Mouse (Mus musculus) left cerebral cortex, postnatal 36 days (tissue): ENCODE data around the gene Coro2b. TPM values are rescaled to one million over a fixed set of nuclear protein-coding genes. Genes with fewer than 3 reads are reported as not detected.

Experiments used
- DNase-seq, 2 experiments: peaks; one replicate each; pipeline ENCODE4 v3.0.0; 2021 to 2022; ENCODE audit warnings: low spot score in 2 of 2, mixed read lengths in 1 of 2
- intact Hi-C: fragments of 180-260 bp; cut with DNase I; formaldehyde crosslinking; loops from one replicate; pipeline ENCODE4 v1.15.1; 2025
- total RNA-seq, 2 experiments: library from RNA; stranded (reverse); gene quantifications; 2 replicates each; pipeline ENCODE4 v1.2.3; 2021

The Coro2b gene
- total RNA-seq, 2 experiments from 2014 or later: 171 to 177 TPM

- intact Hi-C loops: no loop called here
These were observed 17.5 kb downstream of the Coro2b start for GRCm38 (mm10) chr9:62519334-62519733.

GRCm38 (mm10) chr9:62518572-62518971 lies 18.3 kb downstream of the Coro2b start:
- intact Hi-C loops: no loop called here
- DNase-seq: no peak

More at GRCm38 (mm10) chr9:62519334-62519733, 17.5 kb downstream of the Coro2b start:
- no peak for DNase-seq

- DNase-seq: peak; percentile 70 to 75
- intact Hi-C loops: no loop called here
These were observed 19.5 kb downstream of the Coro2b start for GRCm38 (mm10) chr9:62517112-62517957.

GRCm38 (mm10) chr9:62515138-62515537 lies 21.7 kb downstream of the Coro2b start:
- intact Hi-C loops: no loop called here
- no peak for DNase-seq

- DNase-seq: no peak
- intact Hi-C loops: no loop called here
These were observed 23.2 kb downstream of the Coro2b start for GRCm38 (mm10) chr9:62513492-62514133.

- intact Hi-C loops: no loop called here
- no peak for DNase-seq
These were observed 26.3 kb downstream of the Coro2b start for GRCm38 (mm10) chr9:62510530-62510936.

- intact Hi-C loops: no loop called here
- no peak for DNase-seq
These were observed 27.2 kb downstream of the Coro2b start for GRCm38 (mm10) chr9:62509617-62510016.

- intact Hi-C loops: no loop called here
- no peak for DNase-seq
These were observed 27.9 kb downstream of the Coro2b start for GRCm38 (mm10) chr9:62508740-62509524.

- intact Hi-C loops: no loop called here
- peak in 1 of 2 experiments; percentile 58 for DNase-seq
These were observed 30.3 kb downstream of the Coro2b start for GRCm38 (mm10) chr9:62506467-62507067.

GRCm38 (mm10) chr9:62504129-62504528 lies 32.7 kb downstream of the Coro2b start:
- intact Hi-C loops: no loop called here
- DNase-seq: no peak

GRCm38 (mm10) chr9:62502361-62502760 lies 34.5 kb downstream of the Coro2b start:
- DNase-seq: no peak
- intact Hi-C loops: no loop called here

GRCm38 (mm10) chr9:62501566-62501965 lies 35.3 kb downstream of the Coro2b start:
- DNase-seq: no peak
- intact Hi-C loops: no loop called here

- intact Hi-C loops: no loop called here
- DNase-seq: no peak
These were observed 36.8 kb downstream of the Coro2b start for GRCm38 (mm10) chr9:62500007-62500406.

GRCm38 (mm10) chr9:62498945-62499344 lies 37.9 kb downstream of the Coro2b start:
- DNase-seq: no peak
- intact Hi-C loops: no loop called here

GRCm38 (mm10) chr9:62497135-62498092 lies 39.4 kb downstream of the Coro2b start:
- intact Hi-C loops: no loop called here
- DNase-seq: no peak

GRCm38 (mm10) chr9:62492306-62492990 lies 44.4 kb downstream of the Coro2b start:
- DNase-seq: no peak
- intact Hi-C loops: loop anchor here (5.0 kb wide), 1 partner anchor 270 kb away; no protein-coding TSS in a partner anchor

- peak; percentile 66 to 69 for DNase-seq
- intact Hi-C loops: loop anchor here (5.0 kb wide), 1 partner anchor 271 kb away; no protein-coding TSS in a partner anchor
These were observed 45.2 kb downstream of the Coro2b start for GRCm38 (mm10) chr9:62491611-62492010.

GRCm38 (mm10) chr9:62491104-62491503 lies 45.7 kb downstream of the Coro2b start:
- intact Hi-C loops: loop anchor here (5.0 kb wide), 1 partner anchor 271 kb away; no protein-coding TSS in a partner anchor
- no peak for DNase-seq
